Mouse (Mus musculus) embryonic fibroblast, embryonic 13.5 days (primary cell): ENCODE data around the gene Fzd7.

Source experiments
- CTCF ChIP-seq: IDR thresholded peaks from 2 replicates; pipeline ENCODE4 v1.5.1; 2011; ENCODE audit warnings: mild to moderate bottlenecking, control low read depth, low read length, moderate library complexity, borderline replicate concordance; ENCODE audit not compliant: insufficient read depth
- POLR2A ChIP-seq: IDR thresholded peaks from 2 replicates; pipeline ENCODE4 v1.6.1; 2011; ENCODE audit warnings: low read depth, mild to moderate bottlenecking, control low read depth, low read length, moderate library complexity

DNA sequence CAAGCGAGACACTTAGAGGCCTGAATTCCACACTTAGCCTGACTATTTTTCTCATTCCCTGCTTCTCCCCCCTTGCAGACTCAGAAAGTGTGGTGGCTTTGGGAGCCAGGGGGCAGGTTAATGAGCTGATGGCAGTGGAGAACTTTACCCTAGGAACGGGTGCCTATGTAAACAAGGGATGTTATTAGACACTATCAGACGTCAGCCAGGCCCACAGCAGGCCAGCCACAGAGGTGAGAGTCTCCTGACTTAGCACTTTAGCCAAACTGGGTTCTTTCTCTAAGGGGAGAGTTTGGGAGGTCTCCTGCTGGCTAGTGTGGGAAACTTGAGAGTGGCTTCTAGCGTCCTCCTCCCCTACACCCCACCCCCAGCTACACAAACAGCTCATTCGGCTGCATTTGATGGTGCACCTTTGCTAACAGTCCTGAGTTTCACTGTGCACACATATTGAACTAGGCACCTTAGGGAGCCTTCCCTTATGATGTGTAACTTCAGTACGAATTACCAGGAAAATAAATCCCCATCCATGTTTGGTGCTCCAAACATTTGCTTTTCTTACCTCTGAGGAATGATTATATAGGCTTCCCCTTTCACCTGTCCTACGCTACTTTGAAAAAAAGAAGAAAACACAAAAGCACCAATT lies 21.6 kb downstream of the Fzd7 start:
- no peak for TF ChIP-seq CTCF
- TF ChIP-seq POLR2A = no peak
